Mouse (Mus musculus) lung, postnatal 0 days (tissue): ENCODE data around the gene Tgm4.

Experiments used
- CTCF ChIP-seq: IDR thresholded peaks from 2 replicates; pipeline ENCODE4 v1.5.1; 2016; ENCODE audit warnings: antibody characterized with exemption, mild to moderate bottlenecking
- EP300 ChIP-seq: IDR thresholded peaks from 2 replicates; pipeline ENCODE4 v1.6.1; 2016; ENCODE audit warnings: antibody characterized with exemption, mild to moderate bottlenecking, control low read depth

- no peak for TF ChIP-seq CTCF
- TF ChIP-seq EP300, result peak; percentile 91
These were observed 74.7 kb downstream of the Tgm4 start for GRCm38 (mm10) chr9:123109188-123109587.
